Mouse (Mus musculus) brain, adult 2 months (tissue): ENCODE measurements around the gene Thap4.
"Not testable (repeated sequence)": the region's sequence is repeated elsewhere in the genome, so short reads cannot be mapped to it uniquely, and the experiment has no call there.

ENCODE experiments used
- DNase-seq: peaks from one replicate; pipeline ENCODE4 v3.0.0; 2011; ENCODE audit warnings: low read depth, low spot score

The Thap4 gene

DNA sequence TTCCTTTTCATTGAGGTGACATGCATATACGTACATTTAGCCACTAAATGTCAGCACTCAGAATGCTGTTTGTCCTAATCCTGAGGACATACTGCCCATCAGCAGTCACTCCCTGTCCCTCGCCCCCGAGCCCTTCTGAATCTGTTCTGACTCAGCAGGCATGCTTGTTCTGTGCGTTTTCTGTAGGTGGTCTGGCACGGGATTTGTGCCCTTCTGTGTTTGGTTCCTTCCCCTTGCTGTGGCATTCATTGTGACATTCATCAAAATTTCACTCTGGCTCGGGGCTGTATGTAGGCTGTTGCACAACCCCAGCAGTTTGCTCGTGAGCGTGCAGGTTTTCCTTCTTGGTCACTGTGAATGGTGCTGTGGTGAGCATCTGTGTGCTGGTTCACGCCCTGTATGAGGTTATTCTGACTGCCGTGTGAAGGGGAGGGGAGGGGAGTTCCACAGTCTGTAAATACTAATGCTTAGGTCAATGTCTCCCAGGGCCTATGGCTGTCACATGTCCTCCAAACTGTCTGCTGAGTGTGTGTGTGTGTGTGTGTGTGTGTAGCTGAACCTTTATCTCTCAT lies 62.8 kb downstream of the Thap4 start:
- DNase-seq: peak; percentile 67

DNA sequence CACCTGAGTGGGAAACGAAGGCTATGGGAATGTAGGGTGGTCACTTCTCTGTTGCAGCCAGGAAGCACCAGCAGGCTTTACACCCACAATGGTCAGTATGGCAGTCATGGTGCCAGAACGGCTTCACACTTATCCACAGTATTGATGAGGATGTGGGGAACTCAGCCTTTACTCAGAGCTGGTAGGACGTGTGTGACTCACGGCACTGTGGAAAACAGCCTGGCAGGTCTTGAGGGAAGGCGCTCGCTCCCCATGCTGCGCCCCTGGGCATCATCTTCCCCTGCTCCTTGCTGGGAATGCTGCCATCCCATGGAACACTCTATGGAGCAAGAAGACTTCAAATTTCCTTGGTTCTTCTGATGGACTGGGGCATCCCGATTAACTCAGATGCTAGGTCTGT lies 63.6 kb downstream of the Thap4 start:
- peak; percentile 72 for DNase-seq

DNA sequence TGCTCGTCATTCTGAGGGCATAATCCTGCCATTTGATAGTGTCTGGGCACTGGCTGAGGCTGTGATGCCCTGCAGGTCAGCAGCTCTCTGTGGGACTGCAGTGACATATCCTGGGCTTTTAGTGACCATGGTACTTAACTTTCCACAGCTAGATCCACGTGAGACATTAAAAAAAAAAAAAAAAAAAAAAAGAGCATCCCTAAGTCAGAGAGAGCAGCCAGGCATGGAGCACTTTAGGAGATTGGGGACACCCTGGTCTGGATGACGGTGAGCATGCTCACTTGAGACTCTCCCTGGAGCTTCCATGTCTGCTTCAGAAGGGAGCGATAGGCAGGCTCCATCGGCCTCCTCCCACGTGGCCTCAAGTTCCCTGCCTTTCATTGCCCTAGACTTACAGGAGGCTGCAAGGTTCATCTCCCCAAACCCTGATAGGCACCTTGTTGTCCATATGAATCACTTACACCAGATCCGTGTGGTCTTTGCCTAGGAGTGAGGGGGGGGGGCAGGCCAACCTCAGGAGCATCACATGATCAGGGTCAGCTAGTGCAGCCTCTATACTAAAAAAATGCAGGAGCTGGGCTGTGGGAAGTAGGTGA lies 64.7 kb downstream of the Thap4 start:
- DNase-seq: no peak

DNA sequence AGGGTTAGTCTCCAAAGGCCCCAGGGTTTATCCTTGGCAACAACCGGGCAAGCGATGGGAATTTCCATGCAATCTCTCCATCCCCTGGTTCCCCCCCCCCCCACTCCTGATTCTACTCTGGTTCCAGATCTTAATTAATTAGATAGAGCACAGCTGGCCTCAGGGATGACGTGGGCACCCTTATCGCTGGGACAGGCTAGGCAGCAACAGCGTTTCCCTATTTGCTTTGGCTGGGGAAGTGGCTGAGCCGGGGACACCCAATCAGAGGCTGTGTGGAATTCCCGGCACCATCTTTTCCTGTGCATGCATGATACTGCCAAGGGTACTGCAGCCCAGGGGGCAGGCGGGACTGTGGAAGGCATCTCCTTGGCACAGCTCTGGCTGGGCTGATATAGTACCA lies 66.5 kb downstream of the Thap4 start:
- DNase-seq: no peak

DNA sequence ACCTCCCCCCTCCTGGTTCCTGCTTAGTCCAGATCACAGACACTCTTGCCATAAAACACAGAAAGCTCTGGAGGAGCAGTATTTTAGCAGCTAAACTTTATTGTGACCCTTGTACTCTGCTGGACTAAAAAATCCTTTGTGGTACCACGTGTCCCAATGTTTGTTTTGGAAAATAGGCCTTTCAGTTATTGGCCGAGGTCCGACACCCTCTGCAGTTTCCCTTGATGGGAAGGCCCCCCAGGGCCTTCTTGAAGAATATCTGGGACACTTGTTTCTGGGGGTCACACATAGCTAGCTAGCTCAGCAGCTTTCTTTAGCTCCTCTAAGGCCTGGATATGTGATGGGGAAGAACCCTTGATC lies 67.7 kb downstream of the Thap4 start:
- no peak for DNase-seq

DNA sequence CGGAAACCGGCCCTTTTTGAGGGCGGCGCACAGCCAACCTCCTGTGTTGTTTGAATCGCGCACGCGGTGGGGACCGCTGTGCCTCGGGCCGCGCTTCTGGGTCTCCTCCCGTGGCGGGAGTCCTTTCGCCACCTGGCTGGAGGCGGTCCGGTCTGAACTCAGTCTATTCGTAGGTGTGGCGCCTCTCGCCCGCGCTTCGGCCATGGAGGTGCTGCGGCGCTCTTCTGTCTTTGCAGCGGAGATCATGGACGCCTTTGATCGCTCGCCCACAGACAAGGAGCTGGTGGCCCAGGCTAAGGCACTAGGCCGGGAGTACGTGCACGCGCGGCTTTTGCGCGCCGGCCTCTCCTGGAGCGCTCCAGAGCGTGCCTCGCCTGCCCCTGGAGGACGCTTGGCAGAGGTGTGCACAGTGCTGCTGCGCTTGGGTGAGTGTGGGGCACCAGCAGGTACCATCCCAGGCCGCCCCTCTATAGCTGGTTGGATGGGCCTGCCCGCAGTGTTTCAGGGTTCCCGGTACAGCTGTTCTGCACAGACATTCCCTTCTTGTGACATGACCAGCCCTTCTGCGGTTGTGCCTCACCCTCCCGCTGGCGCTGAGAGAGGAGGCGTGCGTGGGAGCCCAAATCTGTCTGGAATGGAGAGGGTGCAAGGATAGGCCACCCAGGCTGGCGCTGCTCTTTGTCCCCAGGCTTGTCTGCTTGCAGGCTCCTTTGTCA lies 68.3 kb downstream of the Thap4 start:
- peak; percentile 79 for DNase-seq

DNA sequence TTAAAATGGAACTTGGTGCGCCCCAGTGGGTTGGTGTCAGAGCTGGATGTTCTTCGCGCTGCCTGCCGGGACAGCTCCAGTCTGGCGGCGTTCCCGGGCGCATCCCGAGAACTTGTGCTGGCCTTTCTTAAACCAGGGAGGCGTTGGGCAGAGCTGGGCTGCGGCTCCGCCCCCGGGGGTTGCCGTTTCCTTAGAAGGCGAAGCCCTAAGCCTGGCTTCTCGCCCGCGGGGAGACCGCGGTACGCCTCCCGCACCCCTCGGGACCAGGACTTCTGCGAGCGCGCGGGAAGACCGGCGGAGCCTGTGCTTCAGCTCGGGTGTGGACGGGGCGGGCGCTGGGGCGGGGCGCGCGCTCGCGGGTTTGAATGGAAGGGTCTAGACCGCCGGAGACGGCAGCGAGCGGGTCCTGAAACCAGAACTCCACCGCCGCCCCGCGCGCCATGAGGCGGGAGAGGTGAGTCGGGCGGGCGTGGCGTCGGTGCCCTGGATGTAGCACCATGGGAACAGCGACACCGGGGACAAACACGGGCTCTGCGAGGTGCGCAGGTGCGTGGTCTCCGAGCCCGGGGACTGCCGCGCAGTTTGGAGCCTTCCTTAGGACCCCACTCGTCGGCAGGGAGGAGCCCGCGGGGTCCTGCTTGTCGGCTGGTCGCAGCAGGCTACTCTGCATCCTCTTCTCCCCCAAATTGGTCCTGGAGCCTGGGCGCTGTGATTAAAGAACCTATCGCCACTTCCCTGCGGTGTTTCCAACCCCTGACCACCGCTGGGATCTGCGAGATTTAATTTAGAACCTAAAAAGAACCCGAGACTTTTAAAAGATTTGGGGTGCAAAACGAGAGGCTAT lies 69.0 kb downstream of the Thap4 start, which contains the start of gene Bok:
TSS of gene Bok (plus strand) at position 260 of the 844 bp plus-strand sequence.
- DNase-seq: peak; percentile 76

DNA sequence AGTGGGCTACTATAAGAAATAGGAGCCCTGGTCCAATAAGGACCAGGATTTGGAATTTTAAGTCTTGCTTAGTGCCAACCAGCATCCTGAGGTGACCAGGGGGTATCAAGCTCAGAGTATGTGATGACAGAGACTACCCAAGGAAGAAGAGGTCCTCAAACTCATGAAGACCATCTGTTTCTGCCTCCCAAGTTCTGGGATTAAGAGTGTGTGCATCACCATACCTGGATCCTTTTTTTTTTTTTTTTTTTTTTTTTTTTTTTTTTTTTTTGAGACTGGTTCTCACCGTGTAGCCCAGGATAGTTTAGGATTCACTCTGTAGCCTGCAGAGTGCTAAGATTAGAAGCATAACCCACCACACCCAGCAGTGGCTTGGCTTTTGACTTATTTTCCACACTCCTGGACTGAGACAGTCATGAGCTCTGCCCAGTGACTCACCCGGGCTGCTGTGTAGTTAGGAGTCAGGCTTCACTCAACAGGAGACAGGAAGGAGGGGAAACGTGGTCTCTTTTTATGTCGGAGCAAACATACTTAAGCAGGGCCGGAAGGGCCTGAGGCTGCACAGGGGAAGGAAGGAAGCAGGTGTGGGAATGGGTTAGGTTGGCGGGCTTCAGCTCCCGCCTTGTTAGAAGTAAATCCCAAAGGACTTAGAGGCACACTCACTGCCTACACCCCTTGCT lies 74.6 kb downstream of the Thap4 start:
- no peak for DNase-seq

DNA sequence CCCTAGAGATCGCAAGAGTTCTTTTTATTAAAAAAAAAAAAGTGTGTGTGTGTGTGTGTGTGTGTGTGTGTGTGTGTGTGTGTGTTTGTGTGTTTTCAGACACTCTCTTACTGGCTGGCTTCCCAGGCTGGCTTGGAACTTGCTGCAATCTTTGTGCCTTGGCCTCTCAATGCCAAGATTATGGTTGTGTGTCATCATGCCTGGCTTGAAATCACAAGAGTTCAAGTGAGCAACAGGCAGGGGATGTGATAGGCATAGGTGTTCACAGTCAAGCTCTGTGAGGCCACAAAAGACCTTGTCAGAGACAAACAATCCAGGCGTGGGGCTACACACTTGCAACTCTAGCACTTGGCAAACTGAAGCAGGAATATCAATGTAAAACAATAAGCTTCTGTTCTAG lies 76.3 kb downstream of the Thap4 start:
- no peak for DNase-seq

DNA sequence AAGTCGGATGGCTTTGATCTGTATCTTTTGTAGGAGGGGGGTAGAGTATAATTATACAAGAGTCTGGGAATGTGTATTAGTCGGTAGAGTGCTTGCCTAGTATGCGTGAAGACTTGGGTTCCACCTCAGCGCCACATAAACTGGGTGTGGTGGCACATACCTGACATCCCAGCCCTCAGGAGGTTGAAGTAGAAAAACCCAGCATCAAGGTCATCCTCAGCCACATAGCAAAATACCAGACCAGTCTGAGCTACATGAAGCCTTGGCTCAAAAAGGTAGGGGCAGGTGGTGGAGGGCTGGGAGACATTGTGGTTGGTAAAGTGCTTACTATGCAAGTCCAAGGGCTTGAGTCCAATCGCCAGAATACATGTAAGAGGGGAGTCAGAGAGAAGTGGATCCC lies 82.0 kb downstream of the Thap4 start:
- DNase-seq: no peak

DNA sequence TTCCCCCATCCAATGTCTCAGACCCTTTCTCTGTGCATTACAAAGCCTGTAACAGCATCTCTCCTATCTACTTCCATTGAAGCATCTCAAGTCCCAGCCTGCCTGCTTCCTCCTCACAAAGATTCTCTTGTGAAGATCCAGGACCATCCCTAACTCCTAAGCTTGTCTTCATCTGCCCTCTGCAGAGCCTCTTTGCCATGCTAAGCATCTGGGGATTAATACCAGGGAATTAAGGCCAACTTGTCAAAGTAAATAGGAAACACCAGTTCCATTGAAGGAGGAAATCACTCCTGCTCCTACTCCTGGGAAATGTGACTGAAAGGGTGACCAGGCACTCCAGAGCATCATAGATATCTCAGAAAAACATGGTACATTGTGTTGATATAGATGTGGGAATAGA lies 84.7 kb downstream of the Thap4 start:
- DNase-seq: no peak

DNA sequence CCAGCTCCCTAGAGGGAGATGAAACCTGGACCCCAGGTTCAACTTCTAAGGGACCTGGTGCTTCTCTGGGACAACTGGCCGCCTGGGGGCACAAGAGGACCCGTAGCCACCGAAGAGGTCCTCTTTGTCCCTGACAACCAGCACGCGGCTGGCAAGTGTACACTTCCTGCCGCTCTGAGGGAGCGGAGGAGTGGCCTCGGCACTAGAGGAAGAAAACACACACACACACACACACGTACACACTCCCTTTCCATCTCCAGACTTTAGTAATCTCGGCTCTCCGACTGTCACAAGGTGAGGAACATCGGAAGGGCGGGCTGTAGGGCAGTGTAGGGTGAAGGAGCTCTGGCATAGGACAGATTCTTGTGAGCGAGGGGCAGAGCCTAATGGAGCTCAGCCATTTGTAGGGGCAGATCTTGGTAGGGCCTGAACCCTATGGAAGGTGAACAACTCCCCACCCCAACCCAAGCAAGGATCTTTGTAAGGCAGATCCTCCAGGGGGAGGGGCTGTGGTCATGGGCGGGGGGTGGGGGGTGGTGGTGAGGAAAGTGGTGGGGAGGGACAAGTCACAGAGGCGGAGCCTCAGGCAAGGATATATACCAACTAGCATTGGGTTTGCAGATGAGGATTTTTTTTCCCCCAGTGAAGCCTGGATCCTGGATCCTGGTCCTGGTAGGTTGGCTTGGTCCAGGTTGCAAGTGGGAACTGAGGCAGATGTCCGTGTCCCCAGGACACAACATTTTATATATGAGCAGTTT lies 85.7 kb downstream of the Thap4 start:
- peak; percentile 68 for DNase-seq

DNA sequence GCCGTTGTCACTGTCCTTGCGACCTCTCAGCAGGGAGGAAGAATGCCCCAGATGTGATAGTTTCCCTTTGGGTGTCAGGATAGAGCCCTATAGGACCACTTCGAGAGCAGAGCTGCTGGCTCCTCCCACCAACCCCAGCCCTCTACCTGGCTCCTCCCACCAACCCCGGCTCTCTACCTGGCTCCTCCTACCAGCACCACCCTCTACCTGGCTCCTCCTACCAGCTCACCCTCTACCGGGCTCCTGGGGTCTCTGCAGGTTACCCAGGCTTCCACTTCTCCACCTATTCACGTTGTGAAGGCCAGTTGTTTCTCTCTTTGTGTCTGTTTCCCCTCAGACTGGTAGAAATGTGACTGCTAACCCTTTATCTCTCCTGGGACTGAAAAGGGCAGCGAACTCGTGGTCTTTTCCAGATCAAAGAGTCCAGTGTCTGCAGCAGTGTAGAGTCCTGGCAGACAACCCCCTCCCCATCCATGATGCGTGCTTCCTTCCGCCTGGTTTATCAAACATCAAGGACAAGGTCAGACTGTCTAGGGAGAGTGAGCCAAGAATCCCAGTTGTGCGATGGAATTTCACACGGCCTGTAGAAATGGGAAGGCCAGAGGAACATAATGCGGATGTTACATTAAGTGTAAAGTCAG lies 86.8 kb downstream of the Thap4 start:
- no peak for DNase-seq

DNA sequence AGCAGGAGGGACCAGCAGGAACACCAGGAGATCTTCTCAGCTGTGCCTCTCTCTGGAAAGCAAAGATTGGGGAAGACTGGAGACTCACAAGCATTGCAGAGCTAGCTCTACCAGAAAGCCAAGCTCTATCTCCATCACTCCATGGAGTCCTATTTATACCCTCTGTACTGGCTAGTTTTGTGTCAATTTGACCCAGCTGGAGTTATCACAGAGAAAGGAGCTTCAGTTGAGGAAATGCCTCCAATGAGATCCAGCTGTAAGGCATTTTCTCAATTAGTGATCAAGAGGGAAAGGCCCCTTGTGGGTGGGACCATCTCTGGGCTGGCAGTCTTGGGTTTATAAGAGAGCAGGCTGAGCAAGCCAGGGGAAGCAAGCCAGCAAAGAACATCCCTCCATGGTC lies 96.1 kb downstream of the Thap4 start, which contains the start of gene Stk25:
TSS of gene Stk25 (minus strand) at position 101 of the 400 bp plus-strand sequence.
- DNase-seq: not testable (repeated sequence)

DNA sequence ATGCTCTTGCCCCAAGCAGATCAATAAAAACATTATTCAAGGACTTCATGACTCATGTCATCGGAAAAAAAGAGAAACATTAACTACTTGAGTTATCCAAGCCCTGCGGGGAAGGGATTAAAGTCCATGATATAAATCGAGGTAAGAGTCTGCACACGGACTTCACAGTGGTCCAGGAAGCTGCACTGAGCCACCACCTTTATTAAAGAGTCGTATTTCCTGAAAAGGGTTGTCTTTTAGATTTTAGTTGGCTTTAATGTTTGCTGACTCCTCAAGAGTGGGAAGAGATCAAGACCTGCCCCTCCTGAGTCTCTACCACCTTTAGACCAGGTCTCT lies 97.7 kb downstream of the Thap4 start:
- DNase-seq: no peak

DNA sequence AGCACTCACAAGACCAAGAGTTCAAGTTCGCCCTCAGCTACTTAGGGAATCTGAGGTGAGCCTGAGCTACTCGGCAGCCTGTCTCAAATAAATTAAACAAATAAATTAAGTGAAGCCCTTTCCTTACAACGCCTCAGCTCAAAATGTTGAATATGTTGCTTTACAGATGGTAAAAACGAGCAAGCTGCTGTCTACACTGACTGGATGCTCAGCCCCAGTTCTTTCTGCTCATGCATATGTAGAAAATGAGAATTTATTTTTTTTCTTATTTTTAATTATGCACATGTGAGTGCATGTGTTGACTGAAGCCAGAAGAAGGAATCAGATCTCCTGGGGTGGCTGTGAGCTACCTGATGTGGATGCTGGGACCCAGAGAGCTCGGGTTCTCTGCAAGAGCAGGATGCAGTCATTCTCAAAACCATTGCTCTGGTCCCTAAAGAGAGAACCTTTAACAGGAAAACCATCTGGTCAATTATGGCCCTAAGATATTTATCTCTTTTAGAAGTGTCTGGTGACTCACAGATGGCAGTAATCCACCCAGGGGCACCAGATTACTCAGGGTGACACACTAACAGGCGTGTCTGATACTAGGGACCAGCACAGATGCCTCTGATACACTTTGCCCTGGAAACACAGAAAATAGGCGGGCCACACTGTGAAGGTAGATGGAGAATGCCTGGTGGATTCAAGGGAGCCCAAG lies 98.2 kb downstream of the Thap4 start:
- no peak for DNase-seq

DNA sequence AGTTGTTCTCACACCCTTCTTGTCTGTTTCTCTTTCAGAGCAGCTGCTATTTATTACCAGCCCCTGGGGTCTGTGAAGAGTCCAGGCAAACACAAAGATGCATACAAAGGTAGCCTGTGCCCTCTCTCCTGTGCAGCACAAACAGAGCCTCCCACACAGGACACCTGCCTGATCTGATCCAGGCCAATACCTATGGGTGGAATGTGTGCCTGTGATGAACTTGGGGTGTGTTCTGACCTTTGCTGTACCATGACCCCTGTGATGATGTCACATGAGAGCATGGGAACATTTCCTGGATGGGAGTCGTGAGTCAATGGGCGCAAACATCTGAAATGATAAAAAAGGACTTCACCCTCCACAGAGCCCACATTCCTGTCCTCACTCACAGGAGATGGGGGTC lies 99.9 kb downstream of the Thap4 start:
- no peak for DNase-seq

DNA sequence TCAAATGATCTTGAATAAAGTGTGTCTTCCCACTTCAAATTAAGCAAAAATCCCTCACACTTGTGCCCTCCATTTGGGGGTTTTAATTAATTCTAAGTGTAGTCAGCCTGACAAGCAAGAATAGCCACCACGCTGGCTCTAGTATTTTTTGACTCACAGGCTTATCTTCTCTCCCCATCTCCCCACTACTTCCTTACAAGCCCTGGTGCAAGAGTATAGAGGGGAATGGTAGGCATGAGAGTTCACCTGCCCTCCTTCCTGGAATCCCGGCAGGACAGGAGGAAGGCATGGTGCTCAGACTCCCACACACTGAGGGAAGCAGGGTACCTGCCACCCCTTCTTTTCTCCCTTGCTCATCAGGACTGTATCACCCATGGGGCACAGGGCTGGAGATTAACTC lies 100.4 kb downstream of the Thap4 start:
- no peak for DNase-seq
